Mouse (Mus musculus): ENCODE data around the gene Birc5. TPM values are rescaled to one million over a fixed set of nuclear protein-coding genes. Genes with fewer than 3 reads are reported as not detected.

Gene Birc5
- total and polyA plus RNA-seq, 2 experiments, result 0.65 to 0.82 TPM

GRCm38 (mm10) chr11:117860601-117861000, 11.6 kb downstream of the Birc5 start, which contains the start of gene Tmem235:
Tmem235 (plus strand) TSS chr11:117860752.
- no peak for DNase-seq (ENCODE audit: extremely low read depth, low read depth, low spot score)
- no peak within 1 kb of the TSS for H3K27ac ChIP-seq (replicated peaks; ENCODE audit: insufficient read depth, low read depth, low read length)
- no peaks in the 10 kb centered on the region for H3K36me3 ChIP-seq (ENCODE audit: control insufficient read depth, insufficient read depth, low read length)
- H3K4me1 ChIP-seq (ENCODE audit: control insufficient read depth, insufficient read depth, low read length), result no peaks in the 10 kb centered on the region
- no peaks in the 10 kb centered on the region for H3K79me2 ChIP-seq (ENCODE audit: control insufficient read depth, insufficient read depth, low read length)
- H3K9ac ChIP-seq (ENCODE audit: low read depth, low read length), result no peak within 1 kb of the TSS
- H3K27me3 ChIP-seq (ENCODE audit: control insufficient read depth, insufficient read depth, low read length), result peaks cover 4% of the 10 kb centered on the region; the same call in 1 of the 2 replicates
- no peak within 1 kb of the TSS for H3K4me3 ChIP-seq (ENCODE audit: insufficient read depth, low read depth, low read length)
- TF ChIP-seq POLR2A (IDR thresholded peaks at IDR 0.05; ENCODE audit: extremely low read depth, insufficient read depth, low read length) (no peak), CTCF (IDR thresholded peaks at IDR 0.05; ENCODE audit: low read depth, low read length) (no peak)
- 15% methylated on average over 23 of the region's 23 CpGs for WGBS

DNA sequence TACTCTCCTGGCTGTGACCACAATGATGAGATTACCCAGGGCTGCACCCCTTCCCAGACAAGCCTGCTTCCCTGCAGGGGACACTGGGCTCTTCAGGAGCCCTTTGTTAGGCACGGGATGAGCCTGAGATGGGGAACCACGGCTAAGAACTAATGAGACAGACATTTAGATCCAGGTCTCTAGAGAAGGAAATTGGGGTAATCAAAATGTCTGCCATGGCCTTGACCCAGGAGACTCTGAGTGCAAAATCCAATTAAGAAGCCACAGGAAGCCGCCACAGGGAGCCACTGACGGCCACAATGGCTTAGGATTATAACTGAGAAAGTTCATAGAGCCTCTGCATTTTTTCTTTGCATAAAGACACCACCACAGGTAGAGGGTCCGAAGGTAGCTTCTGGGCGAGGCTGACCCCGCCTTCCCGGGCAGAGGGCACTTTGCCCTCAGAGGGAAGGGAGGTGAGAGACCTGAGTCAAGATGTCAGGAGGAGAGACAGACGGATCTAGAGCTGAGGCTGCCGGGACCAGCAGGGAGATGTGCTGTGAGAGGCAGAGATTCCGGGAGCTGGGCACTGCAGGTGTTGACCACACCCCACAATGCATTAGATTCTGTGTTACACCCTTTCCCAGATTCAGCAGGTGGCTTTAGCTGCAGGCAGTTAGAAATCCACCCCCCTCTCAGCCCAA, 14.3 kb downstream of the Birc5 start:
- TF ChIP-seq POLR2A (IDR thresholded peaks at IDR 0.05; ENCODE audit: extremely low read depth, insufficient read depth, low read length) (no peak), CTCF (IDR thresholded peaks at IDR 0.05; ENCODE audit: low read depth, low read length) (no peak)
- Histone ChIP-seq H3K9ac (ENCODE audit: low read depth, low read length) (no peak overlapping the region), H3K36me3 (ENCODE audit: control insufficient read depth, insufficient read depth, low read length) (no peaks in the 10 kb centered on the region), H3K79me2 (ENCODE audit: control insufficient read depth, insufficient read depth, low read length) (no peaks in the 10 kb centered on the region), H3K27ac (replicated peaks; ENCODE audit: insufficient read depth, low read depth, low read length) (no peak overlapping the region), H3K27me3 (ENCODE audit: control insufficient read depth, insufficient read depth, low read length) (peaks cover 4% of the 10 kb centered on the region; the same call in 1 of the 2 replicates), H3K4me3 (ENCODE audit: insufficient read depth, low read depth, low read length) (no peak overlapping the region), H3K4me1 (ENCODE audit: control insufficient read depth, insufficient read depth, low read length) (no peaks in the 10 kb centered on the region)
- WGBS, result 61% methylated on average over 11 of the region's 11 CpGs
- DNase-seq (ENCODE audit: extremely low read depth, low read depth, low spot score), result no peak

DNA sequence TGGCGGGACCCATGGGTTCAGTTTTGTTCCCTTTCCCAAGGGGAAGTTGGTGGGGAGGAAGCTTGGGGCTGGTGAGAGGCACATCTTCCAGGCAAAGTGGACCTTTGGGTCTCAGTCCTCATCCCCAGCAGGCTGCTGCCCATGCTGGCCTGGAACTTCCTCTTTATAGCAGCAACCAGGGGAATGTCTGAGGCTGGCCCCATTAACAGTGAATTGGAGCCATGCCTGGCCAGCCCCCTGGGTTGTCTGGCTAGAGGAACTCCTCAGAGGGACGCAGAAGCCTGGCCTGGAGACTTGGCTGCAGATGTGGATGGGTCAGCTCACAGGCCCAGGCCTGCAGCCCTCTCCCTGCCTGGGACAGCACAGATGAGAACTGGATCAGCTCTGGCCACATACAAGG, 15.8 kb downstream of the Birc5 start:
- Histone ChIP-seq H3K27ac (replicated peaks; ENCODE audit: insufficient read depth, low read depth, low read length) (no peak overlapping the region), H3K27me3 (ENCODE audit: control insufficient read depth, insufficient read depth, low read length) (peaks cover 4% of the 10 kb centered on the region; the same call in 1 of the 2 replicates), H3K4me3 (ENCODE audit: insufficient read depth, low read depth, low read length) (no peak overlapping the region), H3K4me1 (ENCODE audit: control insufficient read depth, insufficient read depth, low read length) (no peaks in the 10 kb centered on the region), H3K9ac (ENCODE audit: low read depth, low read length) (no peak overlapping the region), H3K79me2 (ENCODE audit: control insufficient read depth, insufficient read depth, low read length) (no peaks in the 10 kb centered on the region), H3K36me3 (ENCODE audit: control insufficient read depth, insufficient read depth, low read length) (no peaks in the 10 kb centered on the region)
- TF ChIP-seq POLR2A (IDR thresholded peaks at IDR 0.05; ENCODE audit: extremely low read depth, insufficient read depth, low read length) (no peak), CTCF (IDR thresholded peaks at IDR 0.05; ENCODE audit: low read depth, low read length) (no peak)
- no peak for DNase-seq (ENCODE audit: extremely low read depth, low read depth, low spot score)
- WGBS, result 75% methylated on average over 2 of the region's 2 CpGs

DNA sequence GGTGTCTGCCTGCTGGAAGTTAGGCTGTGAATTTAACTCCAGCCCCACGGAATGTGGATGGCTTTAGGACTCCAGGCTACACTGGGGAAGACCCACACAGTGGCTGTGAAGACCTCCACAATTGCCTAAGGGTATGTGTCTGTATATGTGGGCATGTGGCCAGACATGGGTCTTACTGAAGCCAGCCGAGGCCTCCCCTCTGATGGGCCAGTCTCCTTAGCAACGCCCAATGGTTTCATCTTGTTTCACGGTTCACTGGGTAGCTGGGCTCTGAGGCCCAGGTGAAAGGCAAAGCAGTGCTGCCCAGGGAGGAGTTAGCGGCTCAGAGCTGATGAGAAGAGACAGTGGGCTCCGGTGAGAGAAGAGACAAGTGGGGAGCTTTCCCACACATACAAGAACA, 16.9 kb downstream of the Birc5 start:
- Histone ChIP-seq H3K79me2 (ENCODE audit: control insufficient read depth, insufficient read depth, low read length) (no peaks in the 10 kb centered on the region), H3K4me3 (ENCODE audit: insufficient read depth, low read depth, low read length) (no peak overlapping the region), H3K9ac (ENCODE audit: low read depth, low read length) (no peak overlapping the region), H3K27me3 (ENCODE audit: control insufficient read depth, insufficient read depth, low read length) (no peaks in the 10 kb centered on the region), H3K4me1 (ENCODE audit: control insufficient read depth, insufficient read depth, low read length) (0 out of 2 replicates have a peak, but pooled peaks cover 1% of the 10 kb centered on the region), H3K27ac (replicated peaks; ENCODE audit: insufficient read depth, low read depth, low read length) (no peak overlapping the region), H3K36me3 (ENCODE audit: control insufficient read depth, insufficient read depth, low read length) (no peaks in the 10 kb centered on the region)
- no peak for TF ChIP-seq POLR2A (IDR thresholded peaks at IDR 0.05; ENCODE audit: extremely low read depth, insufficient read depth, low read length)
- TF ChIP-seq CTCF (IDR thresholded peaks at IDR 0.05; ENCODE audit: low read depth, low read length), result no peak
- WGBS, result 85% methylated on average over 6 of the region's 6 CpGs
- no peak for DNase-seq (ENCODE audit: extremely low read depth, low read depth, low spot score)

DNA sequence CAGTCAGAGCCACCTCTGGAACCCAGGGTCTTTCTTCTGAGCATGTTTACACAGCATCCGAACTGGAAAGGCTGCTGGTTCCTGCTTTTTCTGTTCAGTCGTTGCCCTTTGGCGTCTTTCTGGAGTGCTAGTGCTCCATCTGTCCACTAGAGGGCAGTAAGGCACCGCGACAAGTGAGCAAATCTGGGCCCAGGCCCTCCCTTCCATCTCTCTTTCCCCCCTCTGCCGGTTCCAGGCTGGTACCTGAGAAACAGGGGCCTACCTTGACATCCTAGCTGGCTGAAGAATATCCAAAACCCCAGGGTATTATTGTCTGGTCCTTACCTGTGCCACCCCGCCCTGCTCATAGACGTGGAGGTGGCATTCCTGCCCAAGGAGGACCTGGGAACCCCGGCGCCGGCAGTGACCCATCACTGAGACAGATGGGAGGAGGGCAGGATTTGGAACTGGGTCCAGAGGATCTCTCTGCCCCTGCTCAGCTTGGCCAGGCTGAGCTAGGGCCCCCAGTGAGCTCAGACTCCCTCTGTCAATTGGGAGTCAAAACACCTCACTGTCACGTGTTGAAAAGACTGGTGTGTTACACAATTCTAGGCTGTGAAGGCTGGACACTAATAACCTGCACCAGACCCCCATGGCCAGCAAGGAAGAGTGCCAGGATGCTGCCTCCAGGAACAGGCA, 21.8 kb downstream of the Birc5 start:
- Histone ChIP-seq H3K27ac (replicated peaks; ENCODE audit: insufficient read depth, low read depth, low read length) (no peak overlapping the region), H3K4me3 (ENCODE audit: insufficient read depth, low read depth, low read length) (no peak overlapping the region), H3K79me2 (ENCODE audit: control insufficient read depth, insufficient read depth, low read length) (no peaks in the 10 kb centered on the region), H3K4me1 (ENCODE audit: control insufficient read depth, insufficient read depth, low read length) (peaks cover 12% of the 10 kb centered on the region; the same call in 1 of the 2 replicates), H3K36me3 (ENCODE audit: control insufficient read depth, insufficient read depth, low read length) (no peaks in the 10 kb centered on the region), H3K9ac (ENCODE audit: low read depth, low read length) (no peak overlapping the region), H3K27me3 (ENCODE audit: control insufficient read depth, insufficient read depth, low read length) (no peaks in the 10 kb centered on the region)
- DNase-seq (ENCODE audit: extremely low read depth, low read depth, low spot score), result peak; percentile 39
- WGBS, result 41% methylated on average over 12 of the region's 12 CpGs
- TF ChIP-seq CTCF (IDR thresholded peaks at IDR 0.05; ENCODE audit: low read depth, low read length) (peak; percentile 96), POLR2A (IDR thresholded peaks at IDR 0.05; ENCODE audit: extremely low read depth, insufficient read depth, low read length) (no peak)

GRCm38 (mm10) chr11:117871376-117871775, 22.3 kb downstream of the Birc5 start:
- no peak overlapping the region for H3K4me3 ChIP-seq (ENCODE audit: insufficient read depth, low read depth, low read length)
- H3K9ac ChIP-seq (ENCODE audit: low read depth, low read length), result no peak overlapping the region
- WGBS, result 87% methylated on average over 5 of the region's 5 CpGs
- H3K27ac ChIP-seq (replicated peaks; ENCODE audit: insufficient read depth, low read depth, low read length), result no peak overlapping the region
- TF ChIP-seq POLR2A (IDR thresholded peaks at IDR 0.05; ENCODE audit: extremely low read depth, insufficient read depth, low read length) (no peak), CTCF (IDR thresholded peaks at IDR 0.05; ENCODE audit: low read depth, low read length) (no peak)
- no peaks in the 10 kb centered on the region for H3K27me3 ChIP-seq (ENCODE audit: control insufficient read depth, insufficient read depth, low read length)
- no peak for DNase-seq (ENCODE audit: extremely low read depth, low read depth, low spot score)
- peaks cover 12% of the 10 kb centered on the region; the same call in 1 of the 2 replicates for H3K4me1 ChIP-seq (ENCODE audit: control insufficient read depth, insufficient read depth, low read length)
- no peaks in the 10 kb centered on the region for H3K79me2 ChIP-seq (ENCODE audit: control insufficient read depth, insufficient read depth, low read length)
- H3K36me3 ChIP-seq (ENCODE audit: control insufficient read depth, insufficient read depth, low read length), result no peaks in the 10 kb centered on the region

All from liver, adult 2 months (tissue).